Mouse (Mus musculus): ENCODE measurements around the gene Hhatl. TPM values are rescaled to one million over a fixed set of nuclear protein-coding genes. Genes with fewer than 3 reads are reported as not detected.

The Hhatl gene
- polyA plus RNA-seq, 1 experiment from 2014 or later: not detected

DNA sequence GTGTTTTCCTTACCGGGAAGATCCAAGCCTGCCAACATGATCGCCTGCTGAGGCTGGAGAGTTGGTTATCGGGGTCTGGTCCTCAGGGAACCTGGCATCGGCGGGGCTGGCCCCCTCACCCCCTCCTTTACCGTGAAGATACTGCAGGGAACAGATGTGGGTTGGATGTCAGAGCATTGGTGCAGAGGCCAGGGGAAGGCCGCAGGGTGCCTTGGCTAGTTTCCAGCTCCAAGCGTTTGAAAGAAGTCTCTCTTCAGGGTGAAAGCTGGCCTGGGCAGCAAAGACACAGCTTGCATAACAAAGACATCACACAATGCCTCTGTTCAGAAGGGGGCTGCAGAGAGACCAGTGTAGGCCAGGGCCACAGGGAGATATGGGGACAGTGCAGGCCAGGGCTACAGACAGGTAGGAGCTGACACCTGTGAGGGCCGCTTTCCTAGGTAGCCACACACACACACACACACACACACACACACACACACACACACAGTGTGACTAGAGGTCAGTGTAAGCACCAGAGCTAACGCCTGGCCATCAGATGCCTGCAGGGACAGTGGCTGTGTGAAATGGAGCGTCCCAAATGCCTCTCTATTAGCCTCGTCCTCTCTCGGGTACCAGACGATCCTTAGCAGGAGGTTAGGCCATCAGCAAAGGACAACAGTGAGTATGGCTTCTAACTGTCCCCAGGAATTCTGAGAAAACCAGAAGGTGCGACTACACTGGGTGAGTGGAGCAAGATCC lies 17.9 kb upstream of the Hhatl start:
- peak; percentile 77 for ATAC-seq (ENCODE audit: low FRiP score)
- H3K4me1 ChIP-seq (replicated peaks; ENCODE audit: control insufficient read depth, insufficient read depth, low read length): peaks cover 12% of the 10 kb centered on the region
- H3K9me3 ChIP-seq (ENCODE audit: control insufficient read depth, low read length): no peaks in the 10 kb centered on the region
- no peaks in the 10 kb centered on the region for H3K36me3 ChIP-seq (ENCODE audit: control insufficient read depth, insufficient read depth, low read length)
- peak overlapping the region; percentile 51; the same call in 1 of the 2 replicates for H3K27ac ChIP-seq (ENCODE audit: low read depth, low read length)
- peak; percentile 54 for DNase-seq (ENCODE audit: low spot score)
- H3K9ac ChIP-seq (ENCODE audit: low read depth, low read length): peak overlapping the region; percentile 44; the same call in 1 of the 2 replicates
- H3K4me2 ChIP-seq (replicated peaks; ENCODE audit: low read depth, low read length): no peak overlapping the region
- no peak overlapping the region for H3K4me3 ChIP-seq (ENCODE audit: low read depth, low read length)
- WGBS: 11% methylated on average over 15 of the region's 15 CpGs
- H3K27me3 ChIP-seq (ENCODE audit: control insufficient read depth, insufficient read depth, low read length): no peaks in the 10 kb centered on the region

DNA sequence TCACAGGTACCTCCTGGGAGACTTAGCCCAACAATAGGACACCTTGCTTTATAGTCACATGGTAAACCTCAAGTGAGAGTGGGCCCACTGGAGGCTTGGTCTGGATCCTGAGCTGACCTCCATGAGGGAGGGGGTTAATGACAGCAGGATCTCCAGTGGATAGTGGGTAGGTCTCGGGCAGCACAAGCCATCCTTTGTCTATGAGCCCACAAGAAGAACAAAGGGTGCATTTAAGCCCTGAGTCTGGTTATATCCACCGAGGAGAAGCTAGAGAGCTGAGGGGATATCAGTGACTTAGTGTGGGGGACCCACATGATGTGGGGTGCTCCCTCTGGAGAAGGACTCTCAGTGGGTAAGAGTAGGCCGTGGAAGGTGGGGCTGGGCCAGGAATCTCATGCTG lies 16.2 kb upstream of the Hhatl start:
- ATAC-seq (ENCODE audit: low FRiP score) (no peak), DNase-seq (ENCODE audit: low spot score) (no peak)
- Histone ChIP-seq H3K4me1 (replicated peaks; ENCODE audit: control insufficient read depth, insufficient read depth, low read length) (peaks cover 12% of the 10 kb centered on the region), H3K9ac (ENCODE audit: low read depth, low read length) (no peak overlapping the region), H3K27ac (ENCODE audit: low read depth, low read length) (no peak overlapping the region), H3K36me3 (ENCODE audit: control insufficient read depth, insufficient read depth, low read length) (no peaks in the 10 kb centered on the region), H3K27me3 (ENCODE audit: control insufficient read depth, insufficient read depth, low read length) (no peaks in the 10 kb centered on the region), H3K4me2 (replicated peaks; ENCODE audit: low read depth, low read length) (no peak overlapping the region), H3K4me3 (ENCODE audit: low read depth, low read length) (no peak overlapping the region), H3K9me3 (ENCODE audit: control insufficient read depth, low read length) (no peaks in the 10 kb centered on the region)
- WGBS: 48% methylated on average over 3 of the region's 3 CpGs

DNA sequence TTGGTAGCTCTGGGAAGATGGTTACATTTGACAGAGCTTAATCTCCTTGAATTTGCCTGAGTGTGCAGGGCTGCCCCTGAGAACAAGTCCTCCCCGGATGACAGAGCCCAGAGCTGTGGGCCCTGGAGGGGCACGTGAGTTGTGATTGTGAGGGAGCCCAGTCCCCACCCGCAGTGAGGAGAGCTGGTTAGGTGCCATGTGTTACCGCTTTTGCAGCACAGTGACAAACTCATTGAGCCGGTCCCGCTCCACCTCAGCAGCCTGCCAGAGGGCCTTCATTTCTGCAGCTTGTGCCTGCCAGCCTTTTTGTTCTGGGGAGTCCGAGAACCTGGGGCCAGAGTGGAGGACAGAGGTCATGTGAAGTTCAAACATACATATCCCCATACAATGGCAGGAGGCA lies 15.6 kb upstream of the Hhatl start:
- 59% methylated on average over 7 of the region's 7 CpGs for WGBS
- Histone ChIP-seq H3K27me3 (ENCODE audit: control insufficient read depth, insufficient read depth, low read length) (no peaks in the 10 kb centered on the region), H3K4me1 (replicated peaks; ENCODE audit: control insufficient read depth, insufficient read depth, low read length) (peaks cover 12% of the 10 kb centered on the region), H3K9ac (ENCODE audit: low read depth, low read length) (no peak overlapping the region), H3K4me2 (replicated peaks; ENCODE audit: low read depth, low read length) (no peak overlapping the region), H3K27ac (ENCODE audit: low read depth, low read length) (no peak overlapping the region), H3K4me3 (ENCODE audit: low read depth, low read length) (no peak overlapping the region), H3K9me3 (ENCODE audit: control insufficient read depth, low read length) (no peaks in the 10 kb centered on the region), H3K36me3 (ENCODE audit: control insufficient read depth, insufficient read depth, low read length) (no peaks in the 10 kb centered on the region)
- DNase-seq (ENCODE audit: low spot score) (no peak), ATAC-seq (ENCODE audit: low FRiP score) (no peak)

DNA sequence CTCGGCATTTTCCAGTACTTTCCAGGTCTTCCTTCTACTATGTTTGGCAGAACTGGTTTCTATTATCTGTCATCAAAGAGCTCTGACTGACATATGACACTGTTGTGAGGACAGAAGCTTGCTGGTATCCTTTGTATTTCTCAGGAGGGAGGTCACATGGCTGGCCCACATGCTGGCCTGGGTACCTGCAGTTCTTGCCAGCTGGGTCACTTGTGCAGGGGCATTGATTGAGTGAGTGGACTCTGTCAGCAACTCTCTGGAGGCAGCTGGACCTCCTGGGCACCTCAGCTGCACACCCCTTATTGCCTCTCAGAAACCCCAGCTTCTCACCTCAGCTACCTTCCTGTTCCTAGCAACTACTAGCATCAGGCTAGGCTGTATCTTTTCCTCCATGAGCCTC lies 15.2 kb upstream of the Hhatl start:
- H3K9me3 ChIP-seq (ENCODE audit: control insufficient read depth, low read length): no peaks in the 10 kb centered on the region
- no peaks in the 10 kb centered on the region for H3K36me3 ChIP-seq (ENCODE audit: control insufficient read depth, insufficient read depth, low read length)
- H3K27me3 ChIP-seq (ENCODE audit: control insufficient read depth, insufficient read depth, low read length): no peaks in the 10 kb centered on the region
- no peak overlapping the region for H3K4me2 ChIP-seq (replicated peaks; ENCODE audit: low read depth, low read length)
- H3K4me1 ChIP-seq (replicated peaks; ENCODE audit: control insufficient read depth, insufficient read depth, low read length): peaks cover 12% of the 10 kb centered on the region
- no peak overlapping the region for H3K27ac ChIP-seq (ENCODE audit: low read depth, low read length)
- no peak overlapping the region for H3K4me3 ChIP-seq (ENCODE audit: low read depth, low read length)
- no peak for ATAC-seq (ENCODE audit: low FRiP score)
- H3K9ac ChIP-seq (ENCODE audit: low read depth, low read length): no peak overlapping the region
- no peak for DNase-seq (ENCODE audit: low spot score)
- WGBS: 43% methylated on average over 1 of the region's 1 CpGs

DNA sequence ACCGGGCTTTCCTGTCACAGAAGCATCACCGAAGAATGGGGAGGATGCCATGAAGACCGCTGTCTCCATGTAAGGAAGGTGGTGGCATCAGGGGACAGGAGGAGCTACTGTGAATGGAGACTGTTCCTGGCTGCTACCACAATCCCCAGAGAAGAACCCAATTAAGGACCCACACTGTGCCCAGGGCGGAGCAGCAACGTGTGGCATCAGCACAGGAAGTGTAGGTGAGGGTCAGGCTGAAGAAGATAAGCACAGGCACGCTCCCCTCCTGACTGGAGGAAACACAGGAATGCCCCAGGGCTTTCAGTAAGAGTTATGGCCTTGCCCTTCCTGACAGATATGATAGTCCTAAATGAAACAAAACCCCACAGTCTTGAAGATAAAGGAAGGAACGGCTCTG lies 10.4 kb upstream of the Hhatl start:
- Histone ChIP-seq H3K36me3 (ENCODE audit: control insufficient read depth, insufficient read depth, low read length) (no peaks in the 10 kb centered on the region), H3K4me1 (replicated peaks; ENCODE audit: control insufficient read depth, insufficient read depth, low read length) (no peaks in the 10 kb centered on the region), H3K9ac (ENCODE audit: low read depth, low read length) (no peak overlapping the region), H3K27ac (ENCODE audit: low read depth, low read length) (no peak overlapping the region), H3K4me2 (replicated peaks; ENCODE audit: low read depth, low read length) (no peak overlapping the region), H3K27me3 (ENCODE audit: control insufficient read depth, insufficient read depth, low read length) (no peaks in the 10 kb centered on the region), H3K4me3 (ENCODE audit: low read depth, low read length) (no peak overlapping the region), H3K9me3 (ENCODE audit: control insufficient read depth, low read length) (no peaks in the 10 kb centered on the region)
- DNase-seq (ENCODE audit: low spot score) (no peak), ATAC-seq (ENCODE audit: low FRiP score) (no peak)
- WGBS: 71% methylated on average over 7 of the region's 7 CpGs

DNA sequence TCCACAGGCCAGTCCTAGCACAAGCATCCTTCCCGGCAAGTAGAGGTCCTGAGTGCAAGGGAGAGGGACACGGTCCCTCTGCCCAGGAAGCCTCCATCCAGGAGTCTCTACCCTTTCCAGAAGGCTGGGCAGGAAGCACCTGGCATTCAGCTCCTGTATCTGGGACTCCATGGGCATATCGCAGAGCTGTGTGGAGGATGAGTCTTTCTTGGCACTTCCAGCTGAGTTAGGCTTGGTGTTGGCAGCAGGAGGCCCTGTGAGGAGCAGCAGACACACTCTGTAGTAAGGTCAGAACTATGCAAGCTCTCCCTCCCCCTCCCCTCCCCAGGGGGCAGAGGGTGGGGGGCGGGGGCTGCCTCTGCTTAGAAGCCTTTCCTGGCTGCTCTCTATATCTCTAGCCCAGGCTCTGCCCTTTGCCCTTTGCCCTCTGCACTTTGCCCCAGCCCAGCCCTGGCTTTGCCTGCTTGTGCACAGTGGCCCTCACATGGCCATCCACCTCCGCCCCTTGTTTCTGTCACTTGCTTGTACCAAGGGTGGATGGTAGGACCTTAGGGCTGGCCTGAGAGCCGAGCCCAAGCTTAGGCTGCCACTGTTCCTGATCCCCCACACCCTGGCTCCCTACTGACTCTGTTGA lies 6.7 kb upstream of the Hhatl start:
- no peak overlapping the region for H3K27ac ChIP-seq (ENCODE audit: low read depth, low read length)
- no peak overlapping the region for H3K4me2 ChIP-seq (replicated peaks; ENCODE audit: low read depth, low read length)
- WGBS: 29% methylated on average over 6 of the region's 6 CpGs
- H3K27me3 ChIP-seq (ENCODE audit: control insufficient read depth, insufficient read depth, low read length): no peaks in the 10 kb centered on the region
- no peak for DNase-seq (ENCODE audit: low spot score)
- no peak overlapping the region for H3K9ac ChIP-seq (ENCODE audit: low read depth, low read length)
- no peak overlapping the region for H3K4me3 ChIP-seq (ENCODE audit: low read depth, low read length)
- no peaks in the 10 kb centered on the region for H3K36me3 ChIP-seq (ENCODE audit: control insufficient read depth, insufficient read depth, low read length)
- H3K4me1 ChIP-seq (replicated peaks; ENCODE audit: control insufficient read depth, insufficient read depth, low read length): no peaks in the 10 kb centered on the region
- ATAC-seq (ENCODE audit: low FRiP score): no peak
- H3K9me3 ChIP-seq (ENCODE audit: control insufficient read depth, low read length): no peaks in the 10 kb centered on the region

DNA sequence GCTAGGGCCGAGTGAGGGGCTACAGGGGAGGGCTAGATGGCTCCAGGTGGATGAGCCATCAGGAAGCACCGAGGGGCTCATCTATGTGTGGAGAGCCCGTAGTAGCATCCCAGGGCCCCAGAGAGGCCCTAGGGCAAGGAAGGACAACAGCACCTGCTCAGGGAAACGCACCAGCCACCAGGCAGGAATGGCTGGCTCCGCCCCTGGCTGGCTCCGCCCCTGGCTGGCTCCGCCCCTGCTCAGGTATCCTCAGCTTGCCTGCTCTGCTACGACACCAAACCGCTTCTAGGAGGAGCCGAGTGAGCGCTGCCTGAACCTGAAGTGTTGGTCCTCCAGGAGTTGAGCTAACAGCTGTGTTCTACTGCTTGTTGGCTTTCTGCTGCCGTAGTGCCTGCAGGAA lies 5.4 kb upstream of the Hhatl start:
- no peak overlapping the region for H3K27ac ChIP-seq (ENCODE audit: low read depth, low read length)
- H3K4me3 ChIP-seq (ENCODE audit: low read depth, low read length): no peak overlapping the region
- WGBS: 18% methylated on average over 12 of the region's 12 CpGs
- H3K4me1 ChIP-seq (replicated peaks; ENCODE audit: control insufficient read depth, insufficient read depth, low read length): no peaks in the 10 kb centered on the region
- H3K4me2 ChIP-seq (replicated peaks; ENCODE audit: low read depth, low read length): no peak overlapping the region
- DNase-seq (ENCODE audit: low spot score): no peak
- H3K36me3 ChIP-seq (ENCODE audit: control insufficient read depth, insufficient read depth, low read length): no peaks in the 10 kb centered on the region
- ATAC-seq (ENCODE audit: low FRiP score): no peak
- H3K27me3 ChIP-seq (ENCODE audit: control insufficient read depth, insufficient read depth, low read length): no peaks in the 10 kb centered on the region
- no peaks in the 10 kb centered on the region for H3K9me3 ChIP-seq (ENCODE audit: control insufficient read depth, low read length)
- H3K9ac ChIP-seq (ENCODE audit: low read depth, low read length): no peak overlapping the region

DNA sequence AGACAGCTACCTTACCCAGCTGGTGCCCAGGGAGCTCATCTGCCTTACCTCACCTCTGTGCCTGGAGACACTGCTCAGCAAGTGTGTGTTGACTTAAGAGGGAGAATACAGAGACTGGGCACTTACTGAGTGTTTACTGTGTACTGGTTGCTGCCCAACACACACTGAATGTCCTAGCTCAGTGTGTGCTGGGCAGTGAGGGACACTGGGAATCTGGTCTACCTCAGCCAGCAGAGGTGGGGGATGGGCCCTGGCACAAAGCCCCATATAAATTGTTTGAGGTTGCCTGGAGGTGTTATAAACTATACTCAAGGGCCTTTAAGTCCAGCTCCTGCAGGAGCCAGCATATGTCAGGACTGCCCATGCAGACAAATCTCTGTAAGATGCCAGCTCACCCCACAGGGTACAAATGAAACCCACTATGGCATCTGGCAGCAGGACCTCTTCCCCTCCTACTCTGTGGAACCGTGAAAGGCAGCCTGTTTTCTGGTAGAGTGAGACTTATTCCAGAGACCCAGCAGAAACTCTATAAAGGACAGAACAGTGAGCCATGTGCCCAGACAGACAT lies 2.7 kb upstream of the Hhatl start:
- H3K9me3 ChIP-seq (ENCODE audit: control insufficient read depth, low read length): no peaks in the 10 kb centered on the region
- 93% methylated on average over 1 of the region's 1 CpGs for WGBS
- H3K36me3 ChIP-seq (ENCODE audit: control insufficient read depth, insufficient read depth, low read length): no peaks in the 10 kb centered on the region
- DNase-seq (ENCODE audit: low spot score): no peak
- H3K27ac ChIP-seq (ENCODE audit: low read depth, low read length): no peak overlapping the region
- no peaks in the 10 kb centered on the region for H3K4me1 ChIP-seq (replicated peaks; ENCODE audit: control insufficient read depth, insufficient read depth, low read length)
- H3K4me2 ChIP-seq (replicated peaks; ENCODE audit: low read depth, low read length): no peak overlapping the region
- H3K4me3 ChIP-seq (ENCODE audit: low read depth, low read length): no peak overlapping the region
- H3K27me3 ChIP-seq (ENCODE audit: control insufficient read depth, insufficient read depth, low read length): no peaks in the 10 kb centered on the region
- H3K9ac ChIP-seq (ENCODE audit: low read depth, low read length): no peak overlapping the region
- no peak for ATAC-seq (ENCODE audit: low FRiP score)

DNA sequence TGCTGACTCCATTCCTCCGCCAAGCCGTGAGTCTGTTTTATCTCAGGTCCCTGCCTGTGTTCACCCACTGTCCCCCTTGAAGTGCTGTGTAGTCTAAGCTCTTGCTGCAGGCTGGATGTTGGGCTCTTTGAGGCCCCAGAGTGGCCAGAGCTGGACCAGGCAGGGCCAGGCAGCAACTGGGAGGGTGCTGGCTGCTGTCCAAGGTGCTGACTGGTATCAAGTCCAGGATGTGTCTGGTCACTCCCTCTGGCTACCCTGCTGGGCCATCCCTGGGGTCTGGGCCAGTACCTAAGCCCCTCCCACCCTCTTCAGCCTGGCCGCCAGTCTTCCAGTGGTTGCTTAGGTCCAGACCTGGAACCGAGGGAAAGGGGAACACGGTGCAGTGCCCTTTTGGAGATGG lies 1.1 kb downstream of the Hhatl start:
- H3K9me3 ChIP-seq (ENCODE audit: control insufficient read depth, low read length): no peaks in the 10 kb centered on the region
- no peak for ATAC-seq (ENCODE audit: low FRiP score)
- no peak overlapping the region for H3K4me3 ChIP-seq (ENCODE audit: low read depth, low read length)
- H3K9ac ChIP-seq (ENCODE audit: low read depth, low read length): no peak overlapping the region
- no peaks in the 10 kb centered on the region for H3K4me1 ChIP-seq (replicated peaks; ENCODE audit: control insufficient read depth, insufficient read depth, low read length)
- no peak overlapping the region for H3K27ac ChIP-seq (ENCODE audit: low read depth, low read length)
- H3K27me3 ChIP-seq (ENCODE audit: control insufficient read depth, insufficient read depth, low read length): no peaks in the 10 kb centered on the region
- H3K36me3 ChIP-seq (ENCODE audit: control insufficient read depth, insufficient read depth, low read length): no peaks in the 10 kb centered on the region
- DNase-seq (ENCODE audit: low spot score): peak; percentile 63
- no peak overlapping the region for H3K4me2 ChIP-seq (replicated peaks; ENCODE audit: low read depth, low read length)
- whole genome bisulfite sequencing: 12% methylated on average over 5 of the region's 5 CpGs

Data from hindbrain, embryonic 11.5 days (tissue).